Mouse (Mus musculus) heart, embryonic 14.5 days (tissue): ENCODE results near the gene Ankrd53. TPM values are rescaled to one million over a fixed set of nuclear protein-coding genes. Genes with fewer than 3 reads are reported as not detected.

Experiments used
- ATAC-seq: fragments of 200-750 bp; cut with Nextera tagmentation; 2 replicates; pipeline ENCODE4 v1.8.0; 2017; ENCODE audit warnings: low read depth, moderate TSS enrichment; ENCODE audit not compliant: insufficient number of reproducible peaks, insufficient read depth, low FRiP score
- H3K27ac ChIP-seq, 2 experiments: fragments of 200-500 bp in 1 of 2; fragments of 300-500 bp in 1 of 2; sonication (generic) in 1 of 2; replicated peaks in 1 of 2; 2 replicates each; pipeline ENCODE4 v1.5.1; 2012 to 2014; ENCODE audit warnings: low read depth in 2 of 2, low read length in 2 of 2, control low read depth in 1 of 2, mild to moderate bottlenecking in 1 of 2, mixed read lengths in 1 of 2; ENCODE audit not compliant: control insufficient read depth in 1 of 2, insufficient read depth in 1 of 2
- H3K27me3 ChIP-seq: fragments of 300-500 bp; sonication (generic); 2 replicates; pipeline ENCODE4 v1.6.1; 2014; ENCODE audit warnings: mild to moderate bottlenecking, low read length, control low read depth; ENCODE audit not compliant: control insufficient read depth, insufficient read depth
- H3K36me3 ChIP-seq: fragments of 300-500 bp; sonication (generic); 2 replicates; pipeline ENCODE4 v1.6.1; 2014; ENCODE audit warnings: mild to moderate bottlenecking, control low read depth, low read length, mixed read lengths; ENCODE audit not compliant: control insufficient read depth, insufficient read depth
- H3K4me1 ChIP-seq, 2 experiments: fragments of 200-500 bp in 1 of 2; fragments of 300-500 bp in 1 of 2; sonication (generic) in 1 of 2; 2 replicates each; pipeline ENCODE4 v1.6.1; 2012 to 2014; ENCODE audit warnings: low read length in 2 of 2, control low read depth in 1 of 2, mixed read lengths in 1 of 2; ENCODE audit not compliant: control insufficient read depth in 2 of 2, insufficient read depth in 2 of 2
- H3K4me2 ChIP-seq: fragments of 300-500 bp; sonication (generic); 2 replicates; pipeline ENCODE4 v1.6.1; 2014; ENCODE audit warnings: mild to moderate bottlenecking, low read length
- H3K4me3 ChIP-seq, 2 experiments: fragments of 200-500 bp in 1 of 2; fragments of 300-500 bp in 1 of 2; sonication (generic) in 1 of 2; 2 replicates each; pipeline ENCODE4 v1.5.1; 2012 to 2014; ENCODE audit warnings: low read length in 2 of 2, mild to moderate bottlenecking in 2 of 2, control low read depth in 1 of 2, low read depth in 1 of 2, moderate library complexity in 1 of 2; ENCODE audit not compliant: control insufficient read depth in 1 of 2, insufficient read depth in 1 of 2
- H3K9ac ChIP-seq: fragments of 300-500 bp; sonication (generic); 2 replicates; pipeline ENCODE4 v1.6.1; 2014; ENCODE audit warnings: mild to moderate bottlenecking, low read length
- H3K9me3 ChIP-seq: fragments of 300-500 bp; sonication (generic); 2 replicates; pipeline ENCODE4 v1.6.1; 2016; ENCODE audit warnings: low read length, control low read depth; ENCODE audit not compliant: control insufficient read depth
- WGBS: fragments of 180-500 bp; shearing (Covaris S2); extraction: QIAGEN DNeasy Blood & Tissue Kit; methylation state at CpG from one replicate; pipeline ENCODE4 v1.1.7; 2014; 5-methylcytosine and 5-hydroxymethylcytosine counted together
- polyA plus RNA-seq: library from polyadenylated mRNA; unstranded; fragments of >200 nt; fragmentation: Nextera tagmentation; extraction: Ambion mirVana; gene quantifications from 2 replicates; pipeline ENCODE4 v1.2.1, GENCODE M21; 2014

The Ankrd53 gene
- polyA plus RNA-seq, 1 experiment from 2014 or later = not detected

DNA sequence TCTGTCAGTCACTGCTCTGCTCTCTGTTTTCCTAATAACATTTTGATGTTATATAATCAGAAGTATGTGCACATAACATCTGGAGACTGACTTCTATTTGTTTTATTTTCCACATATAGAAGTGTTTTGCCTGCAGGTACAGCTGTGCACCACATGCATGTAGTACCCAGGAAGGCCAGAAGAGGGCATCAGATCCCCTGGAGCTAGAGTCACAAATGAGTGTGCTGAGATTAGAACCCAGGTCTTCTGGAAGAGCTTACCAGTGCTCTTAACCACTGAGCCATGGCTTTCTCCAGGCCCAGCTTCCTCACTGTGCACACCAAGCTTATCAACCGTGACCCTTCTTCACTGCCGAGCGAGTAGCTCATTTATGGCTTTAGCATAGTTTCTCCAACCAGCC is 34.0 kb upstream of the Ankrd53 start:
- peaks cover 42% of the 10 kb centered on the region for H3K27me3 ChIP-seq

GRCm38 (mm10) chr6:83729350-83729970 is 33.0 kb upstream of the Ankrd53 start:
- no peak for ATAC-seq
- H3K4me3 ChIP-seq = no peak overlapping the region
- peaks cover 34% of the 10 kb centered on the region for H3K27me3 ChIP-seq
- H3K9ac ChIP-seq = no peak overlapping the region
- peaks cover 8% of the 10 kb centered on the region; the same call in 1 of the 2 replicates for H3K9me3 ChIP-seq
- no peak overlapping the region for H3K27ac ChIP-seq
- H3K4me2 ChIP-seq = no peak overlapping the region
- no peaks in the 10 kb centered on the region for H3K4me1 ChIP-seq
- WGBS = 57% methylated on average over 14 of the region's 14 CpGs
- H3K36me3 ChIP-seq = no peaks in the 10 kb centered on the region

More for the DNA sequence above, 34.0 kb upstream of the Ankrd53 start:
- Histone ChIP-seq H3K4me3 (no peak overlapping the region), H3K9me3 (no peaks in the 10 kb centered on the region), H3K27ac (no peak overlapping the region), H3K4me2 (no peak overlapping the region), H3K9ac (no peak overlapping the region), H3K4me1 (no peaks in the 10 kb centered on the region), H3K36me3 (no peaks in the 10 kb centered on the region)
- 87% methylated on average over 3 of the region's 3 CpGs for WGBS
- ATAC-seq = no peak

- Histone ChIP-seq H3K9ac (no peak overlapping the region), H3K4me3 (no peak overlapping the region), H3K4me1 (no peaks in the 10 kb centered on the region), H3K9me3 (peaks cover 9% of the 10 kb centered on the region; the same call in 1 of the 2 replicates), H3K27me3 (peaks cover 35% of the 10 kb centered on the region), H3K36me3 (no peaks in the 10 kb centered on the region), H3K4me2 (no peak overlapping the region), H3K27ac (no peak overlapping the region)
- WGBS = 28% methylated on average over 5 of the region's 5 CpGs
- ATAC-seq = no peak
Measured at GRCm38 (mm10) chr6:83731128-83731527, 31.3 kb upstream of the Ankrd53 start.

DNA sequence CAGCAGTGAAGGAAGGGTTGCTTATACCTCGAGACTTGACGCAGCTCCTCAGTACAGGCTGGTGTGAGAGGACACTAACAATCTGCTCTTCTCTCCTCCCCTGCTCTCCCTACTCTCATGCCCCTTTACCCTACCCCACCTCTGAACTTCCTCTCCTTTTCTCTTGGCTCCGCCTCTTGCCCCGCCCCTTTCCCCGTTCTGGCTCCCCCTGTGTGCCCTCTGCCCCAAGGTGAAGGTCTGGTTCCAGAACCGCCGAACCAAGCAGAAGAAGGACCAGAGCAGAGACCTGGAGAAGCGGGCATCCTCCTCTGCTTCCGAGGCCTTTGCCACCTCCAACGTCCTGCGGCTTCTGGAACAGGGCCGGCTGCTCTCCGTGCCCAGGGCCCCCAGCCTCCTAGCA is 25.1 kb upstream of the Ankrd53 start:
- 29% methylated on average over 13 of the region's 13 CpGs for WGBS
- Histone ChIP-seq H3K9ac (no peak overlapping the region), H3K36me3 (no peaks in the 10 kb centered on the region), H3K4me1 (no peaks in the 10 kb centered on the region; a peak in 1 of 4 replicates), H3K4me2 (no peak overlapping the region), H3K27ac (no peak overlapping the region), H3K9me3 (peaks cover 9% of the 10 kb centered on the region; the same call in 1 of the 2 replicates), H3K4me3 (no peak overlapping the region), H3K27me3 (peaks cover 15% of the 10 kb centered on the region)
- no peak for ATAC-seq

DNA sequence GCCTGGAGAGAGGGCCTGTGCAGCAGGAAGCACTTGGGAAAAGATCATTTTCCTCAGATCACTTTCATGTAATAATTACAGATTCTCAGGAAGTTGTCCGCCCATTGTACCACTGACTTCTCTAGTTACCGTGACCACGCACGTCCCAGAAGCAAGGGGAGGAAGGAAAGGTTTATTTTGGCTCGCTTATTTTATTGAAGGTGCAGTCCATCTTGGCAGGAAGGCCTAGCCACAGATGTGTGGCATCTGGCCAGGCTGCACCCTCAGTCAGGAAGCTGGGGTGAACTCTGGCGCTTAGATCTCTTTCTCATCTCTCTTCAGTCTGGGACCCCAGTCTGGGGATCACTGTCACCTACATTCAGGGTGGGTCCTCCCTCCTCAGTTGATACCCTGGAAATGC is 23.8 kb upstream of the Ankrd53 start:
- H3K36me3 ChIP-seq = no peaks in the 10 kb centered on the region
- H3K9ac ChIP-seq = no peak overlapping the region
- peaks cover 9% of the 10 kb centered on the region; the same call in 1 of the 2 replicates for H3K9me3 ChIP-seq
- peaks cover 26% of the 10 kb centered on the region for H3K27me3 ChIP-seq
- WGBS = 60% methylated on average over 6 of the region's 6 CpGs
- no peaks in the 10 kb centered on the region; a peak in 1 of 4 replicates for H3K4me1 ChIP-seq
- H3K27ac ChIP-seq = no peak overlapping the region
- H3K4me2 ChIP-seq = no peak overlapping the region
- no peak for ATAC-seq
- H3K4me3 ChIP-seq = no peak overlapping the region

DNA sequence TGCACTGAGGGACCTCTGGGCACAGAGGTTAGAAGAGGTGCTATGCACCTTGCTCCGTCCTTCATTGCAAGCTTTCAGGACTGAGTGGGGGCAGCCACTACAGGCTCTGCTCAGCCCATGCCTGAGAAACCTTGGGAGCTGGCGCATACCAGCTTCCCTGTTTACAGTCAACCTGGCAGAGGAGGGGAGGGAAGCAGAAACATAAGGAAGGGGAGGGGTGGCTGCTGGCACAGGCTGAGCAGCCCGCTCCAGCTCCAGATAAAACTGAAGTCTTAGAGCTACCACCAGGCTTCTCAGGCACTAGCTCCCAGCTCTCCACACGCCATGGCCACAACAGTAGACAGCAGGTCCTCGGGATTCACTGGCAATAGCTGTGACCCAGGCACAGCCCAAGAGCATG is 19.7 kb upstream of the Ankrd53 start, which contains the start of gene Atp6v1b1:
Gene Atp6v1b1 (plus strand): TSS at position 230 of the 400 bp plus-strand sequence.
- Histone ChIP-seq H3K27ac (no peak within 1 kb of the TSS), H3K27me3 (peaks cover 28% of the 10 kb centered on the region), H3K4me3 (no peak within 1 kb of the TSS), H3K36me3 (no peaks in the 10 kb centered on the region), H3K9me3 (no peaks in the 10 kb centered on the region), H3K9ac (no peak within 1 kb of the TSS), H3K4me2 (no peak within 1 kb of the TSS), H3K4me1 (peaks cover 0 to 2% of the 10 kb centered on the region in 2 experiments; a peak in 1 of 4 replicates)
- WGBS = 42% methylated on average over 5 of the region's 5 CpGs
- ATAC-seq = no peak

- Histone ChIP-seq H3K27me3 (peaks cover 32% of the 10 kb centered on the region), H3K9ac (no peak overlapping the region), H3K4me2 (no peak overlapping the region), H3K36me3 (no peaks in the 10 kb centered on the region), H3K4me1 (peaks cover 0 to 2% of the 10 kb centered on the region in 2 experiments; a peak in 1 of 4 replicates), H3K9me3 (no peaks in the 10 kb centered on the region), H3K4me3 (no peak overlapping the region), H3K27ac (no peak overlapping the region)
- 55% methylated on average over 5 of the region's 5 CpGs for WGBS
- ATAC-seq = no peak
Measured at GRCm38 (mm10) chr6:83743212-83743611, 19.2 kb upstream of the Ankrd53 start.

- Histone ChIP-seq H3K36me3 (no peaks in the 10 kb centered on the region), H3K4me2 (no peak overlapping the region), H3K4me3 (no peak overlapping the region), H3K27me3 (peaks cover 32% of the 10 kb centered on the region), H3K9ac (no peak overlapping the region), H3K4me1 (peaks cover 0 to 2% of the 10 kb centered on the region in 2 experiments; a peak in 1 of 4 replicates), H3K27ac (no peak overlapping the region), H3K9me3 (no peaks in the 10 kb centered on the region)
- no peak for ATAC-seq
- 61% methylated on average over 5 of the region's 5 CpGs for WGBS
Measured at GRCm38 (mm10) chr6:83744126-83744525, 18.3 kb upstream of the Ankrd53 start.
